Mouse (Mus musculus): Measurements from ENCODE around the gene Igf1r.
A peak's percentile ranks its signal among the peaks of the same experiment; 100 is the strongest.

Igf1r gene

DNA sequence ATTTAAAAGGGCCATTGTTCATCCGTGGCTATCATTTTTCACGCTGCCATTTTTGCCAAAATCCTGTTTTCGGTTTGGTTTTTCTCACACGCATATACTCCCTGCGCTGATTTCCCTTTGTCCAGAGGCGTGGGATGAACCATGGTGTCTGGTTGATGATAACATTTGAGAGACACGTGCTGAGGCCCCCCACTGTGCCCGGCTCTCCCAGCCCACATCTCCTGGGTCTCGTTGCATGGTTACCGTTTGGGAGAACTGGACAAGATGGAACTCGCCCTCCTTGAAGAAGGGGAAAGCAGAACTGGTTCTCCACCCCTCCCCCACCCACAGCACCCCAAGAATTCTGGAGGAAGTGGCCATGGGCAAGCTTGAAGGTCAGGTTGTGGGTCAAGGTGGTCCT, 274.4 kb downstream of the Igf1r start:
- DNase-seq (ENCODE audit: low spot score in 2 of 2): no peak

- no peak for DNase-seq (ENCODE audit: low spot score in 2 of 2)
Measured at GRCm38 (mm10) chr7:68227621-68228020, 275.0 kb downstream of the Igf1r start.

- no peak for DNase-seq (ENCODE audit: low spot score in 2 of 2)
Measured at GRCm38 (mm10) chr7:68228491-68228890, 275.9 kb downstream of the Igf1r start.

DNA sequence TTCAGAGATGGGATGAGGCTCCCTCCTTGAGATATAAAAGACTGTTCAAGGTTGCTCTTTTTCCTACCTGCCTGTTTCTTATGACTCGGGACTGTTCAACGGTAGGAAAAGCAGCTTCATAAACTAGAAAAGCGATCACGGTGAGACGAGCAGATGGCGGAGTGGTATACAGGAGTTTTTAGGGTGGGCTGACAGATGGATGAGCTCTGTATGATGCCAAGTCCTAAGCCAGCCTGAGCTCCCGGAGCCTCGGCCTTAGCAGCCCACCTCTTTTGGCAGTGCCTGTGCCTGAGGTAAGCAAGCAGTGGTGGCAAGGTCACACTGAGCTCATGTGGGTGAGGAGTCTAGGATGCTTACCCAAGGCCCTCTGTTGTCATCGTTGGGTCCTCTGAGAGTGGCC, 278.2 kb downstream of the Igf1r start:
- no peak for DNase-seq (ENCODE audit: low spot score in 2 of 2)

DNA sequence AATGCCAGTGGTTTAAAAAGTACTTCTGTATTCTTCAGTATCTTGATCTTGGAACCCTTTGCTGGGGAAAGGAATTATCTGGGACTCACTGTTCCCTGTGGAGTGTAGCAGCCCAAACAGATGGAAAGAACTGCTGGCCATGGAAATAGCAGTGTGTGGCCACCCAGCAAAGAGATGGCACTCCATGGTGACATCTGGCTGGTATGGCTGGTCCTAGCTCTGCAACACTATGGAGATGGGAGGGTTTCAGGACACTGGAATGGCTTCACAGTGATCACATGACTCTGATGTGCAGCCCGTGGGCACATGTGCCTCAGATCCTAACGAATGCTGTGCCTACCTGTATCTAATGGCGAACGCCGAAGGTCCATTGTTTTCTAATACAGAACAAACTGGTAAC, 279.9 kb downstream of the Igf1r start:
- no peak for DNase-seq (ENCODE audit: low spot score in 2 of 2)

- no peak for DNase-seq (ENCODE audit: low spot score in 2 of 2)
Measured at GRCm38 (mm10) chr7:68233619-68234223, 281.1 kb downstream of the Igf1r start.

DNA sequence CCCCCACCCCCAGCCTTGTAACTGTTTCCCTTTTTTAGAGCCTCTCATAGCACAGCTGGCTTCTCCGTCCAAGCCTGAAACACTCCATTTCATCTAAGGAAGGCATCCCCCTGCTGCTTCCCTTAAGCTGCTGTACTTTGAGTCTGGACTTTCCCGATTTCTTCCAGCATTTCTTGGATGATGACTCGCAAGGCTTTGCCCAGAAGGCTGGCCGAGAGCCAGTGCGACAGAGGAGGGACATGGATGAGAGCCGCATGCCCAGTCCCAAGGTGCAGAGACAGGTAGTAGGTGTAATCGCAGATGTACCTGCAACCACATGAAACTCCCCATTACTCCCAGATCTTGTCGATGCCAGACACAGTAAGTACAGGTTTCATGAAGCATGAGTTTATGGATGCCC, 284.2 kb downstream of the Igf1r start:
- no peak for DNase-seq (ENCODE audit: low spot score in 2 of 2)

DNA sequence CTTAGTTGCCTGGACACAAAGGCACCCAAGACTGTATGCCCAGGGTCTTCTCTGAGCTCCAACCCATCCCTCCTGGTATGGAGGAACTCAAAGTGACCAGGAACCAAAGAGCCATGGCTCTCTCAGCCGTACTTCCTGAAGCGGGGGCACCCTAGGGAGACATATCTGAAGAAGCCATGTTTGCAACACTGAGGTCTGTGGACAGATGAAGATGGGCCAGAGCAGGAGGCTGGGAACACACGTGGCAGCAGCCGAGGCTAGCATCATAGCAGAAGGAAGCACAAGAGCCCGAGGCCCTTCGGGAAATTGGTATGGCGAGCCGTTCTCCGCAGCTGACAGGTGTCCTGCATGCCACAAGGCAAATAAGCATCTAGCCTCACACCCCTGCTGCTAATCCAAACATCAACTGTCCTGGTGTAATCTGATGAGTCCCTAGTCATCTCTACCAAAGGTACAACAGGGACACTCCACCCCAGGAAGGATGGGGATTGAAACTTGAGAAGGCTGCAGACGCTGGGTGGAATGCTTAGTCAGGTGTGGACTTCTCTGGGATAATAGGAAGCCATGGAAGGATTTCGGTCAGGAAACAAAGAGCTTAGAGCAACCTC, 286.7 kb downstream of the Igf1r start:
- DNase-seq (ENCODE audit: low spot score in 2 of 2): no peak

DNA sequence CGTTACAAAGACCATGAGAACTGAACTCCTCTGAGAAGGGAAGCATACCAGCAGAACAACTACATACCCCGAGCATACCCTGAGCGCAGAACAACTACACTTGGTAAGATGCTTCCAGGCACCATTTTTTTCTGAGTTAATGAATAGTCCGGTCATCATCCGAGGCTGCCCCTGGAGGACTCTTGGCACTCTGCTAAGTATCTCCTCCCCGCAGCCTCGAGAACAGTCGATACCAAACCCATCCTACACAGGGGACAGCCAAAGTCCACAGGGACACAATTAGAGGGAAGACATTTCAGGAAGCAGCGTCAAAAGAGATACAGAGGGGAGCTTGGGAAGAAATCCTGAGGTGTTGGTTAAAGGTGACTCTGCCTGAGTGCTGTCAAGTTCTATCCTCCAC, 288.6 kb downstream of the Igf1r start:
- no peak for DNase-seq (ENCODE audit: low spot score in 2 of 2)

DNA sequence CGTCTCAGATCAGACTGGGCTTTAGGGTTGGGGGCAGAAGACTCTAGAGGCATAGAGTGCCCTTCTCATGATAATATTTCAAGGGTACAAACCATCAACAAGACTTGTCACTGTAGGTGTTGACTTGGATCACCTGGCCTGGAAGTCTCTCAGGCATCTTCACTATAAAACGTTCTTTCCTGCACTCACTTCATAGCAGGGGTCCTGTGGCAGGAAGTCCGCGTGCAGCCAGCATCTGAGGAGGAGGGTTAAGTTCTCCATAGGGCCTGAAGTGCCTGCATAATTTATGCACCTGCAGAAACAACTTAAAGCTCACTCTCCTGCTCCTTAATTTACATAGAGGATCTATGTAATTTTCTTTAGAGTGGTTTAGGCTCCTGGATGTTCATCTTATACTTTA, 293.1 kb downstream of the Igf1r start:
- DNase-seq (ENCODE audit: low spot score in 2 of 2): no peak

DNA sequence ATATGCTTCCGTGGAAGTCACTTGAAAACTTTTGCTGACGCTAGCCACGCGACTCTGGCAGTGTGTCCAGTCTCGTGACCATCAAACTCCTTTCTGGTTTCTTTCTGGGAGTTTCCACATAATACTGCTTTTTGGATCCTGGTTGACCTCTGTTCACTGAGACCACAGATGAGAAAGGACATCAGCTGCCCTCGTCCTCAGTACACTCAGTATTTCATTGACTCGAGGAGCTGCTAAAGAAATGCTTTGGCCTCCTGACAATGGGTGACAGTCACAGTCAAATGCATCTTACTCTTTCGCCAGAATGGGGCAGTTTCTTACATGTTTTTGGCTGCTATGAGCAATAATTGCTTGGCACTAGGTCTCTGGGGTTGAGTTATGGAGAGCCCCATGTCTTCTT, 293.6 kb downstream of the Igf1r start:
- DNase-seq (ENCODE audit: low spot score in 2 of 2): no peak

- DNase-seq (ENCODE audit: low spot score in 2 of 2): no peak
Measured at GRCm38 (mm10) chr7:68250411-68250810, 297.8 kb downstream of the Igf1r start.

DNA sequence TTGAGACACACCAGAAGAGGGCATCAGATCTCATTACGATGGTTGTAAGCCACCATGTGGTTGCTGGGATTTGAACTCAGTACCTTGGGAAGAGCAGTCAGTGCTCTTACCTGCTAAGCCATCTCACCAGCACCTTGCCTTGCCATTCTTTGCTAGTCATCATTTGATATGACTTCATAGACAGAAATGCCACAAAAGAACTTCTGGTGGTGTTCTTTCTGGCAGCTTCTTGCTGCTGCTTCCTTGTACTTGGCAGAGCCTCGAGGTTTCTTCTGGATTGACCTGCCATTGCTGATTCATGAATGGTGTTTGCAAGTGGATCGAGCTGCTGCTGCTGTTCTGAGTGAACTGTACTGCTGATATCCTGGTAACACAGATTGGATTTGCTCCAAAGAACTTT, 298.3 kb downstream of the Igf1r start:
- DNase-seq (ENCODE audit: low spot score in 2 of 2): no peak

- DNase-seq (ENCODE audit: low spot score in 2 of 2): no peak
Measured at GRCm38 (mm10) chr7:68257767-68258166, 305.1 kb downstream of the Igf1r start.

GRCm38 (mm10) chr7:68258326-68259150, 305.9 kb downstream of the Igf1r start:
- DNase-seq (ENCODE audit: low spot score in 2 of 2): no peak

- no peak for DNase-seq (ENCODE audit: low spot score in 2 of 2)
Measured at GRCm38 (mm10) chr7:68259523-68260081, 307.0 kb downstream of the Igf1r start.

- DNase-seq (ENCODE audit: low spot score in 2 of 2): no peak
Measured at GRCm38 (mm10) chr7:68262612-68263200, 310.1 kb downstream of the Igf1r start.

DNA sequence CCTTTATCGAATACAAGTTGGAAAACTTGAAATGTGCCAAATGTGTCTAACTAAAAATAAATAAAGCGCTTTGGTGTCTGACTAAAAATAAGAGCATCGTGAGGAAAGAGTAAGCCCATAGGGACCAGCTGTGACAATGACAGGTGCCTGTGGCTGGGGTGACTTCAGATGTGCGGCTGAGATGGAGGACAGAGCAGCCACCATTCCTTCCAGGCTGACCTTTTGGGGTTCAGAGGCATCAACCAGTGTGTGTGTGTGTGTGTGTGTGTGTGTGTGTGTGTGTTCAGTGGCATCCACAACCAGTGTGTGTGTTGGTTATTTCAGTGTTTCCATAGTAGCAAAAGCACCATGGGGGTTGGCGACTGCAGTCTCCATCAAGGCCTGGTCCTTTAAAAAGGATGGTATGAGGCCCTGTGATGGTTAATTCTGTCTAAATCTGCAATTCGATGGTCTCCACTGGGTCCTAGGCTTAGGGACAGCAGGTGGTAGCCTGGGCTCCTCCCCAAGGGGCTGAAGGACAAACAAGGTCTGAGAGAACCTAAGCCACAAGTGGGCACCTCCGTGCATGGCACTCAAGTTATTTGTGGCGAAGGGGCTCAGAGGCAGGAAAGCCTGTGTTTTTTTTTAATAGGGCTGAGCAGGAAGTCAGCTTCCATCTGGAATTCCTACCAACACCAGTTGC, 310.9 kb downstream of the Igf1r start:
- DNase-seq (ENCODE audit: low spot score in 2 of 2): no peak

DNA sequence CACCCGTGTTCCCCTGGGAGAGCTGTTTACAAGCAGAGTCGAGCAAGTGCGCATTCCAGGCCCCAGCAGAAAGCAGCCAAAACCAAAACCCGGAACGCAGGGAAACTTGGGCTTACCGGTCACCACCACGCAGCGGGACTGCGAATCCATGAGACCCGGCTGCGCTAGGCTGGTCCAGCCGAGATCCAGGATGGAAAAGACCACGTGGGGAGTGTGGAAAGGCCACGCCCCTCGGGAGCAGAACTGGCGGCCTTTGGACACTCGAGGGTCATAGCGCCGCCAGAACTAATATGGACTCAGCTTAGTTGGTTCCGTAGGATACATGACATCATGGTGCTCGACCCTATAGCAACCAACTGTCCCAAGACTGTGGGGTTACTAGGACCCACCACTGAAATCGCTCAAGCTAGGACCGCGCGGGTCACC, 311.4 kb downstream of the Igf1r start, which contains the start of gene Pgpep1l:
Pgpep1l (minus strand) TSS at position 206 of the 426 bp plus-strand sequence.
- DNase-seq (ENCODE audit: low spot score in 2 of 2): peak in 1 of 2 experiments; percentile 5

DNA sequence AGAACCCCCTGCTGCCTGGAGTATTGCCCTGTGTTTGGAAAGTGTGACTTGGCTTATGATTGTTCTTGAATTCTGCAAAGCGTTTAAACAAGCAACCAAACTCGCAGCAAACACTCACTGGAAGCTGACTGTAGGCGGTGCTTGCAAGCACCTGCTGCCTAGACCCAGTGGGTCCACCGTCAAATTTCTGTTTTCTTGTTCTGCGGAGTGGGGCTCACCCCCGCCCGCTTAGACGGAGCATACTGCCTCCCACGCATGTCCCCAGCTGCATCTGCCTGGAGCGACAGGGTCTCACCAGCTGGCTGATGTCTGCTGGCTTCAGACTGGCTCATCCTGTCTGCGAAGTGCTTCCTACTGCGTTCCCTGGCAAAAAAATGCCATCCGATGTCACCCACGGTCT, 311.9 kb downstream of the Igf1r start:
- no peak for DNase-seq (ENCODE audit: low spot score in 2 of 2)

- DNase-seq (ENCODE audit: low spot score in 2 of 2): no peak
Measured at GRCm38 (mm10) chr7:68265391-68265790, 312.8 kb downstream of the Igf1r start.

- no peak for DNase-seq (ENCODE audit: low spot score in 2 of 2)
Measured at GRCm38 (mm10) chr7:68266691-68267090, 314.1 kb downstream of the Igf1r start.
